Mouse (Mus musculus): Measurements from ENCODE around the gene Nynrin.

The Nynrin gene

DNA sequence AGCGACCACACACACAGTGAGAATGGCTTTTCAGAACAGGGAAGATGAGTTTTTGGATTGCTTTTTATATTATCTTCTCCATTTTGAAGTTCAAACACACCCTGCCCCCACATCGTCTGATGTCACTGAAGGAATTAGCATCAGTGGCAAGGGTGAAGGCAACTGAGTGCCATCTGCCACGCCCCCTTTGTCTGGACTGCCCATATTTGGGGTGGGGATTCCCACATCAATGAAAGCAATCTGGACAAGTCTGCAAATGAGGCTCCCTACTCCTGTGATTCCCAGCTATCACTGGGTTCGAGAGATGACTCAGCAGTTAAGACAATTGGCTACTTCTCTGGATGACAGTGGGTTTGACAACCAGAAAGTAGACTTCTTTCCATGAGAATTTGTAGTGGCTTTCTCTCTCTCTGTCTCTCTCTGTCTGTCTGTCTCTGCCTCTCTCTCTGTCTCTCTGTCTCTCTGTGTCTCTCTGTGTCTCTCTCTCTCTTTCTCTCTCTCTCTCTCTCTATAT, 12.9 kb upstream of the Nynrin start:
- no peak for DNase-seq (ENCODE audit: low spot score)

DNA sequence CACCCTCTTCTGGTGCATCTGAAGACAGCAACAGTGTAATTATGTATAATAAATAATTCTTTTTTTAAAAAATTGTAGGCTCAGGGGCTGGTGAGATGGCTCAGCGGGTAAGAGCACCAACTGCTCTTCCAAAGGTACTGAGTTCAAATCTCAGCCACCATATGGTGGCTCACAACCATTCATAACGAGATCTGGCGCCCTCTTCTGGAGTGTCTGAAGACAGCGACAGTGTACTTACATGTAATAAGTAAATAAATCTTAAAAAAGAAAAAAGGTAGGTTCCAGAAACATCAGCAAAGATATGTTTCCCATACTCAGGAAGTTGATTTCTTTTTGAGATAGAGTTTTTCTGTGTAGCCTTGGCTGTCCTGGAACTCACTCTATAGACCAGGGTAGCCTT, 11.0 kb upstream of the Nynrin start:
- DNase-seq (ENCODE audit: low spot score), result peak; percentile 18

DNA sequence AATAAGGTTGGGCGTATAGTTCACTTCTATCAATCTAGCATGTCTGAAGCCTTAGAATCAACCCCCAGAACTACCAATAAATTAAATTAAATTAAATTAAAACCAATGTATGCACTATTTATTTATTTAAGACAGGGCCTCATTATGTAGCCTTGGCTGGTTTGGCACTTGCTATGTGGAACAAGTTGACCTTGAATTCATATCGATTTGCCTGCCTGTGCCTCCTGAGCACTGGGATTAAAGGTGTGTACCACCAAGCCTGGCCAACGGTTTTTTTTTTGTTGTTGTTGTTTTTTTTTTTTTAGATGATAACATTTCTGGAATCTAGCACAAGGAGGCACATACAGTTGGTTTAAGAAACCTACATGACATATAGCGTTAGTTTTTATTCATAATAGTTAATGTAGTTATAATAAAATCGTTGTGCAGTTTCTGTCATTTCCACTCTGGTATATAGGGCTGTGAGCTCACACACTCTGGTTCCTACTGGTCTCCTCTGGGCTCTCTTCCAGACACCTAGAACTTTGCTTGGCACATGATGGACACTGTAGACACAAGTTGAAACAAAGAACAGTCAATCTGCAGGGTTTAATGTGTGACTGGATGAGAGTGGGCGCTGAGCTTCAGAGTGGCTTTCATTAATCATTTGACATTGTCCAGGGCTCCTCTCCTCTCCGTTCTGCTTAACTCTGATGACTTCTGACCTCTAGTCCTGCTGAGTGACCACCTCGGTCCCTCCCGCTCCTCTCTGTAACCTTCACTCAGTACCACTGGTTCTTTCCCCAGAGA, 8.1 kb upstream of the Nynrin start:
- no peak for DNase-seq (ENCODE audit: low spot score)

DNA sequence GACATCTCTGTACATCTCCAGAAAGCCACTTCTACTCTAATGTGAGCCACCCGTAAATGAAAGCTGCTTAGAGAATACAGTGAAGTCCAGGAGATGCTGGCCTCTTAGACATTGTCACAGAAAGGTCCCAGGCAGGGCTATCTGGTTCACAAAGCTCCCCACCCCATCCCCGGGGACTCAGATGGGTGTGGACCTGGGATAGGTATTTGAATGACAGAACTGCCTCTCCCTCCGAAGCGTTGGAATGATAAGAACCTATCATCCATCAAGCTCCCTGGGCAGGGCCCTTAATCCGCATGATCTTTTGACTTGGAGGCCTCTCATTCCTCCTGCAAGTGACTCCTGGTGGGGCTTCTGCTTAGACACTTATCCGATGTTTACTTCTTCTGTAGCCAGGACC, 2.9 kb upstream of the Nynrin start:
- no peak for DNase-seq (ENCODE audit: low spot score)

DNA sequence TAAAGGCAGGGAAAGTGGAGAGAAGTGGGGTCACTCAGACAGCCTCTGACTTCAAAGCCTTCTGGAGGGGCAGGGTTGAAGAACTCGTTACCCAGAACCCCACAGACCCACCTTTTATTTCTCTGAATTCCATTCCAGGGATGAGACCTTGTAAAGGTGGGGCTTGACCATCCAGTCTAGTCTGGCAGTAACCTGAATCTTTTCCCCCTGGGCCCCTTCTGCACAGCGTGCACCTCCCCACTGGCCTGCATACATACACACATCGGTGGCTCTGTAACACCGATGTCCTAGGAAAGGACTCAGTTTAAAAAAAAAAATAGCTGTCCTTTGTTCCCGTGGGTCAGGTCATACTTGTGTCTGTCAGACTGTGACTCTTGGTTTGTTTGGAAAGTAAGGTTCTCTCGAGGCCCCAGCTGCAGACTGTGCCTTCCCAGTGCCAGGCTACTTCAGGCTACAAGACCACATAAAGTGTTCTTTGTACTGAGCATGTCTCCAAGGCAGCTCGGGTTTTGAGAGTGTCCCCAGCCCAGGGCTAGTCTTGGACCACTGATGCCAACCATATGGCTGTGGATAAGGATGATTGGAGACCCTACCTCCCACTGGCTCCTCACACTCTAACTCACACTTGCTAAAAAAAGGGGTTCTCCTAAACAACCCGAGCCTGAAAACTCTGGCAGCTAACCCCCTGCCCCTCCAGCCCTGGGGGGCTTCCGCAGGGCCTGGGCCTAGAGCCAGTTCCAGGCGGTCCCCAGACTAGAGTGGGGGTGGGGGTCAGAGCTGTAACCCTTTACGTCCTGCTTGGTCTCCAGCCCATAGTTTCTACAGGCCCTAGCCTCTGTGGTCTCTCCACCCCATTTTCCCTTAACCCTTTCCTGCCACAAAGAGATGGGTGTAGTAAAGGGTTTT, 911 bp upstream of the Nynrin start:
- no peak for DNase-seq (ENCODE audit: low spot score)

DNA sequence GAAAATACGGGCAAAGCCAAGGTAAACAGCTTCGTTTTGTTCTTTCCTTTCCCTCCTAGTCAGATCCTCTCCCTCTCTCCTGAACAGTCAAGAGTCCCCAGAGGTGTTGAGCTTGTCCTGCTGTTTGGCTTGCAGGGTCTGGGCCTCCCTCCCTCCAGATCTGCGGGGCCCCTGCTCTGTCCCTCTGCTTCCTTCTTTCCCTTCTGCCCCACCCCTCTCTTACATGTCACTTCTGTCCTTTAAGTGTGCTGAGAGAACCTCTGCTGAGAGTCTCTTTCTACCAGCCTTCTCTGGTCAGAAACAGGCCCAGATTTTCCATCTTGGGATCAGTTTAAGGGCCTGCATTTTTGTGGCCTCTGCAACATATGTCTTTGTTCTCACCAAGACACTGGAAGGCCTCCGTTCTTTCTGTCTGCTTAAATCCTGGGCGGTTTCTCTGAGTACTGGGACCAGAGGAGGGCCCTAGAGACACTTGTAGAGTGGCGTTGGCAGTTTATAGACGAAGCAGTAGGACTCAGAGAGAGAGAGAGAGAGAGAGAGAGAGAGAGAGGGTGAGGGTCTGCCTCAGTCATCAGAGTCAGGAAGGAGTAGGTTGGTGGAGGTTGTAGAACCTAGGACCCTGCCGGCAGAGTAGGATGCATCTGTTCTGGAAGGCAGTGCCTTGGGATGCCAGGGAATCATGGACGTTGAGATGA, 743 bp downstream of the Nynrin start:
- DNase-seq (ENCODE audit: low spot score), result peak; percentile 18

DNA sequence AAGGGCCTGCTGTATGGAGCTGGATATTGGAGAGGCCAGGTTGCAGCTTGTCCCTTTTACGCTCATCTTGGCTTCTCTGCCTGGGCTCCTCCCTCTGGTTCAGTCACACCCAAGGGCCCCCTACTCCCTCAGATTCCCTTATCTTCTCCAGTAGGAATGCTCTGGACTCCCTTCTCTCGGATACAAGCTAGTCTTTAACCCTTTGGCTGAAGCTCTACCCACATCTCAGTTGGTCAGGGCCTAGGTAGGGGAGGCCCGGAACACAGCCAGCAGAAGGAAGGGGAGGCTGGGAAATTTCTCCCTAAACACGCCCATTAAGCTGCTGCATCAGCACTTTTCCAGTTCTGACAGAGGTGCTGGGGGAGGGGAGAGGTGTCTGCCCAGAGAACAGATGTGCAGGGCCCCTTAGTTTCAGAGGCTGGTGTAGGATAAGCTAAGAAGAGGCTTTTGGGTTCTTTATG, 1.3 kb downstream of the Nynrin start:
- DNase-seq (ENCODE audit: low spot score), result peak; percentile 18

DNA sequence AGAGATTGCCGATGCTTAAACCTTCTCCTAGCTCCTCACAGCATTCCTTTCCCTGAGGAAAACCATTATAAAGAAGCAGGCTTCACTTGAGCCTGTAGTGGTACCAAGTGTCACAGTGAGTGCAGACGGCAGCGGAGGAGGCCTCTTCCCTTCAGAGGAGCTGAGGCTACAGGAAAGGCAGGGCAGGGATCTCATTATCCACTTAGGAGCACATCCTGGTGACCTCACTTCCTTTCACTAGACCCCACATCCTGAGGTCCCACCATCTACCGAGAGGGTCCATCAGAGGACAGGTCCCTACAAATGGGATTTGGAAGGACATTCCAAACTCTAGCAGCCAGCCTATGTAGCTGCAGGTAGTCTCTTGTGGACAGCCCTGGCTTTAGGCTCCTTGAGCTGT, 3.8 kb downstream of the Nynrin start:
- peak; percentile 13 for DNase-seq (ENCODE audit: low spot score)

DNA sequence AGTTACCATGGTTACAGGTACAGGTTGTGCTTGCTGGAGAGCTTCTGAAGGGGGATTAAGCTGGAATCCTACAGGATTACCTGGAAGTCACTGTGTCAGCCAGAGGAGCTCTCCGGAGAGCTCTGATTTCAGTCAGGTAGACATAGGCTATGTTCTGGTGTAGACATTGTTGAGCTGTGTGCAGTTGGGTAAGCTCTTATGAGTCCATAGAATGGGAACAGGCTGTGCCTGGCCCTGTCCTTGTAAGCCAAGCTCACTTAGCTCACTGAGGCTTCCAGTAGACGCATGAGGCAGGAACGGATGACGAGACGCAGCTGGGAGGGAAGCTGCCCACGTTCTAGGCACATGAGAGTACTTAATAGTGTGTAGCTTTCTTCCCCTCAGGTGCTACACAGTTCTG, 8.4 kb downstream of the Nynrin start:
- no peak for DNase-seq (ENCODE audit: low spot score)

DNA sequence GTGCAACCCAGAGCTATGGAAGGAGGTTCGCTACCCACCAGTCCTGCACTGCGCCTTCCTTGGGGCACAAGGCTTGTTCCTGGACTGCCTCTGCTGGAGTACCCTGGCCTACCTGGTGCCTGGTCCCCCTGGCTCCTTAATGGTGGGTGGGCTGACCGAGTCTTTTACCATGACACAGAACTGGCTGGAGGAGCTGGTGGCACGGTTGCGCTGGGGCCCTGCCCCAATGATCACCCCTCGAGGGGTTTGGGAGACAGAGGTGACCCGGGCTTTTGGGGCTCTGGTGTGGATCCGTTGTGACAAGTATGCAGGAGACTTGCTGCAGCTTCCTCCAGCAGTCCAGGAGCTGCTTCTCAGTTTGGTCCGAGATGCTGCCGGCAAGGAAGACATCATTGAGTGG, 9.2 kb downstream of the Nynrin start:
- DNase-seq (ENCODE audit: low spot score), result no peak

DNA sequence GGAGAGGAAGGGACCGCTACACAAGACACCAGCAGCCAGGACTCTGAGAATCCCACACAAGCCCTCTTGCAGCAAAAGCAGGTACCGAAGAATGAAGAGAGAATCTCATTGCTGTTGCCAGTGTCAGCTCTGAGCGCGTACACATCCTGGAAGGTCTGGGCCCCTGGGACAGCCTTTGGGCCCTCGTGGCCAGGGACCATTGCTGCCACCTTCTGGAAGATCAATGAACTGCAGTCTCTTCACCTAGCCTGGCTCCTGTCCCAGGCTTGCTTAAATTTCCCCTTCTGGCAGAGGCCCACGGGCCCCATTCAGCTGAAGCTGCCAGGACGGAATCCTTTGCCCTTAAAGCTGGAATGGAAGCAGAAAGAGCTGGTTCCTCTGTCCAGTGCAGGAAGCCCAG, 10.0 kb downstream of the Nynrin start:
- DNase-seq (ENCODE audit: low spot score), result peak; percentile 83

DNA sequence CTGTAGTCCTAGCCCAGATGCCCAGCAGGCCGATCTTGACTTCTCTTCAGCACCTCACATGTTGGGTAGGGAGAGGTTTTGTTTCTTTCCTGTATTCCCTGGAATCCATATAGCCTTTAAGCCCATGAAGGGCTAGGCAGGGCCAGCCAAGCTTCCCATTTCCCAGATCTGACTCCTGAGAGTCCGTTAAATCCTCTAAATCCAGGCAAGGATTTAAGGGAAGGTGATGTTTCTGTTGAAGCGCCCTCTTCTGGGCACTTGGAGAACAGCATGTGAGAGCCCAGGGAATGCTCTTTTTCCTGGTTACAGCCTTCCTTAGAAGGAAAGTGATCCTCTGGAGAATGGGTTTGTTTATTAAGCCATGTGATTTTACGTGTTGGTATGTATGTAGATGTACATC, 13.2 kb downstream of the Nynrin start:
- peak; percentile 59 for DNase-seq (ENCODE audit: low spot score)

DNA sequence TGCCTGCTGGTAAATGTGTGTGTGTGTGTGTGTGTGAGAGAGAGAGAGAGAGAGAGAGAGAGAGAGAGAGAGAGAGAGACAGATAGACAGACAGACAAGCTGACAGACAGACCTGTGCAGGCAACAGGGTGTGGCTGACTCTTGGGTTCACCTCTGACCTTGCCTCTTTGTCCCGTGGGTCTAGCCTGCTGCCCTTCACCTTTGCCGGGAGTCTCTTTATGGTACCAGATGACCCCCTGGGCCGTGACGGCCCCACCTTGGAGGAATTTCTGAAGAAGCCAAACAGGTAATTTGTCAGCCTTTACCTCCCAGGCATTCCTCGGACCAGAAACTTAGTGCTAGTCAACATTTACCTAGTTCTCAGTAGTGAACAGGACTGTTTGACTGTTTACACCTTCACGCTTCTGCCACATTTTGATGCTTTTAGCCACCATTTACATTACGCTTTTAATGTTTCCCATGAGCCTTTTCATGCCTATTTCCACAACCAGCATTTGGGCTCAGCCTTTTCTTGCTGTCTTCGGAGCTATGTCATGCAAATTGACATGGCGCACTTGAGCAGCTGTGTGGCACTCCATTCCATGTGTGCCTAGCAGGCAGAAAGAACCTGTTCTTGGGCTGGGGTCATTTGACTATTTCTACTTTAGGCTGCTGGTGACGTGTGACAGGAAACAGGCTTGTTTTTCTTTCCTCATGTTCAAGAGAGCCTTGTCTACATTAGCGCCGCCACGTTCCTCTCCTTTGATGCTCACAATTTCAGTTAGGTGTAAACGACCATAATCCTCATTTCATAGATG, 14.6 kb downstream of the Nynrin start:
- no peak for DNase-seq (ENCODE audit: low spot score)

DNA sequence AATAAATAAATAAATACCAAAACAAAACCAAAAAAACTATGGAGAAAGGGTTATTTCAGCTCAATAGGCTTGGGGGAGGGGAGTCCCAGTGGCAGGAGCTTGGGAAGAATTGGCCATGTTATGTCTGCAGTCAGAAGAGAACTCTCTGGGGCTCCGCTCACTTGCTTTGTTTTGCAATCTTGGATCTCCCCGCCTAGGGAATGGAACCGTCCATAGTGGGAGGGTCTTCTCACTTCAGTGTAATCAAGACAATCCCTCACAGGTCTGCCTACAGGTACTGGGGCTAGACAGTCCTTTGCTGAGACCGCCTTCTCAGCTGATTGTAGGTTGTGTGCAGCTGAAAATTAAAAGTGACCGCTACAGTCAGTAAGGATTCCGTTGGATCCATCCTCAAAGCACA, 15.7 kb downstream of the Nynrin start:
- DNase-seq (ENCODE audit: low spot score), result no peak

DNA sequence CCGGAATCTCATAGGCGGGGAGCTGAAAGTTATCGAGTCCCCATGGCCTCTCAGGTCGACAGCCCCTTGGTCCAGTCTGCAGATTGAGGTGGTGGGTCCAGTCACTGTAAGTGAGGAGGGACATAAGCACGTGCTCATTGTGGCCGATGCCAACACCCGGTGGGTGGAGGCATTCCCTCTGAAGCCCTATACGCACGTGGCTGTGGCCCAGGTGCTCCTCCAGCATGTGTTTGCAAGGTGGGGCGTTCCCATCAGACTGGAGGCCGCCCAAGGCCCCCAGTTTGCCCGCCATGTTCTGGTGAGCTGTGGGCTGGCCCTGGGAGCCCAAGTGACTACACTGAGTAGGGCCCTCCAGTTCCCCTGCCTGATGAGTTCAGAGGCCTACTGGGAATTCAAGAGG, 18.2 kb downstream of the Nynrin start:
- no peak for DNase-seq (ENCODE audit: low spot score)

DNA sequence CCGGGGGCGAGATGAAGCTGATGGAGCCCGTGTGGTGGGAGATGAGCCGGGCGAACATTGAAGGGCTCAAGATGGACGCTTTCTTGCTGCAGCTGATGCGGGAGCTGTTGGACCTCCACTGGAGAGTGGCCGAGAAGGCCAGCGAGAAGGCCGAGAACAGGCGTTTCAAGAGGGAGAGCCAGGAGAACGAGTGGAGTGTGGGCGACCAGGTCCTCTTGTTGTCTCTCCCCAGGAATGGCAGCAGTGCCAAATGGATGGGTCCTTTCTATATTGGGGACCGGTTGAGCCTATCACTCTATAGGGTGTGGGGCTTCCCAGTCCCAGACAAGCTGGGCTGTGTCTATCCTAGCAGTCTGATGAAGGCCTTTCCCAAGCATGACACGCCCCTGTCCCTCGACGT, 18.7 kb downstream of the Nynrin start:
- no peak for DNase-seq (ENCODE audit: low spot score)

DNA sequence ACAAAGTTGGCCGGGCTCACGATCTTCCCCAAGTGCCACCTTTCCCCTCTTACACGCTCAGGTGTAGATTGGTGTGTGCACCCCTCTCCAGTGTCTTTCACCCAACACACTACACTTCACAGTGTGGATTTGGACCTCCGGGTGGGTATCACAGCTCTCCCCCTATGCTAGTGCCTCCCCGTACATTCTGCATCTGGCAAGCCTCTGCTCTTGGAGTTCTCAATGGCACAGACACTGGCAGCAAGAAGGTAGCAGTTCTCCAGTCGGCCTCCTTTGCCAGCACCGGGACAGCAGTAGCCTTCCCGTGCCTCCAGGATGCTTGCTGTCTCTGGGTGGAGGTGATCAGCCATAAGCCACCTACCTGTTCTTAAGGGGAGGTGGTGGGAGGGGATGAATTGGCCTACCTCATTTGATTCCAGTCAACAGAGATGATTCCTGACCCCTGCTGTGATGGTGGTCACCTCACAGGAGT, 19.5 kb downstream of the Nynrin start:
- DNase-seq (ENCODE audit: low spot score), result no peak

DNA sequence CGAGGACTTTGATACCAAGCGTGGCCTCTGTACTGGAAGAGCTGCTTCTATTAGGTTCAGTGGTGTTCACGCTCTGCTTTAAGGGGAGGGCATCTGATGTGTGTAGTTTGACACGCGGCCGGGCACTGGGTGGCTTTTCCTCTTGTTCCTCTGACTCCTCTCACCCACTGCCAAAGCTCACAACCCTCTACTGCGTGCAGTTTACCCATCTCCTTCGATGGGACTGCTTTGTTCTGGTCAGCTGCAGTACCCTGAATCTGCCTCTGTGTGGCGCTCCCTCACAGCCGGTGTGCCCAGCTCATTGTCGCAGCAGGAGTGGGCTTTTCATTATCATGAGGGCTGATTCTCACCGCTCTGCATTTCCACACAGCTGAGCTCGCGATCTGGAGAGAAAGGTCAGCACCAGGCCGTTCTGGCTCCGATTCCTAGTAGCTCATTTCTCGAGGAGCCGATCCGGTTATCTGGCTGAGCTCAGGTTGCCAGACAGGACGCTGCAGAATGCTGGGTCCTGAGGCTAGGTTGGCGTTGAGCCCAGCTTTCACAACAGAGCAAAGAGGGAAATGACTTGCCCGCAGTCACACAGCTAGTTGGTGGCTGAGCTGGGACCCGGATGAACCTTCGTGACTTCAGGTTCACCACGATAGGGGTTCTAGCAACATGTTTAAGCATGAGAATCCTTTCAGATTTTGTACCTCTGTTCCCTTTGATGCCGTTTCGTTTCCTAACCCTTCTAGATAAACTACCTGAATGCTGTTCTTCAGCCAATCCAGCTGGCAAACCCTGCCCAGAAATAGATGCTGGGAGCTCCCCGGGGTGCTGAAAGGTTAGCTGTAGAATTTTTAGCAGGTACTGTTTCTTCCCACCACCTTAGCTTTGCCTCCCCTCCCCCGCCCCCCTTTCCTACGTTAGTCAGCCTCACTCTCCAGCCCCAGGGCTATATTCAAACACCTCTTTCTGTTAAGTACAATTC, 20.2 kb downstream of the Nynrin start:
- DNase-seq (ENCODE audit: low spot score), result peak; percentile 77

DNA sequence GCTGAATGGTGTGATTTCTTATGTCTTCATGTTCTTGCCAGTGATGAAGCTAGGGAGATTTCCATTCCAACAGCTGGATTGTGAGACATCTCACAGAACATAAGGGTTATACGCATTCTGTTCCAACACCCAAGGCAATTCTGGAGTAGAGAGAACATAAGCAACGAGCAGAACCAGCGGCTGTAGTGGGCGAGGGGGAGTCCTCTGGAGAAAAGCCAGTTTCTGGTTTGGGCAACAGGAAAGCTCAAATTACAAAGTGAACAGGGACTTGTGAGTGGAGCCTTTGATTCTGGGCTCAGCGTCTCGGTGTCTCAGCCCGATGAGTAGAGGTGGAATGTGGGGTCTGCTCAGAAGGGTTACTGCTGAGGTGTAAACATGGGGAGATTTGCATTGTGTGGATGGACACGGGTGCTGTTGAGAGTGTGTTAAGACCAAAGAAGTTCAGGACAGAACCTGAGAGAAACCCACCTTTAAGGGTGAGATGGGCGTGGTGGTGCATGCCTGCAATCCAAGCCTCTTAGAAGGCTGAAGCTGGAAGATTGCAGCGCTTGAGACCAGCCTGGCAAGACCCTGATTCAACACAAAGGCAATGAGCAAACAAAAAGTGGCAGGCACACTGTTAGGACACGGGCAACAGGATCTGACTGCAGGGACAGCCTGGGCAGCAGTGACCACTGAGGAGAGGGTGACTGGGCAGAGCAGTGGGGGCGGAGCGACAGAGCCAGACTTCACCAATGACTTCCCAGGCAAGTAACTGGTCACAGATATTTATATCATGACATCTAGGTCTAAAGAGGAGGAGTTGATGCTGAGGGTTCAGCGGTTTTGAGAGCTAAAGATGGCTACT, 23.9 kb downstream of the Nynrin start:
- no peak for DNase-seq (ENCODE audit: low spot score)

Data from lung, postnatal 25 days (tissue).